Mouse (Mus musculus) left cerebral cortex, postnatal 25 days (tissue): ENCODE data around the gene Krt2. TPM values are rescaled to one million over a fixed set of nuclear protein-coding genes. Genes with fewer than 3 reads are reported as not detected.

Experiments used
- DNase-seq, 2 experiments: peaks; one replicate each; pipeline ENCODE4 v3.0.0; 2022; ENCODE audit warnings: low spot score in 2 of 2, mixed read lengths in 1 of 2
- intact Hi-C: fragments of 180-260 bp; cut with DNase I; formaldehyde crosslinking; loops from one replicate; pipeline ENCODE4 v1.15.1; 2025
- total RNA-seq, 2 experiments: library from RNA; stranded (reverse); gene quantifications; 2 replicates each; pipeline ENCODE4 v1.2.3; 2021

Krt2 gene
- total RNA-seq, 2 experiments from 2014 or later: 0.16 to 0.23 TPM

DNA sequence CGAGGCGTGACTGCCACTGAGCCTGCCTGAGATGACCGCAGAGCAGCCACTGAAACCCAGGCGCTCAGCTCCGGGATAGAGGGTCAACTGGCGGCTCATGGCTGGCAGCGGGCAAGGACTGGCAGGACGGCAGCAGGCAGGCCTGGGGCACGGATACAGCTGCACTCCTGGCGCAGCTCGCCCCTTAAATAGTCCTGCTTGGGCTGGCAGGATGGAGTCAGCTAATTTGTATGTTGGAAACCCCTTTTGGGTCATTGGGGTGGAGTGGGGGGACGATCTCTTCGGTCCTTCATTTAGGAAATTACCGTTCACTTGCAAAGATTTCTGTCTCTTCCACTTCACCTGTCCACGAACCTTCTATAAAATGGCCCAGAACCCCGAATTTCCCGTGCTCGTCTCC is 31.6 kb downstream of the Krt2 start, which contains the start of gene Krt72:
TSS of gene Krt72 (minus strand) at position 101 of the 400 bp plus-strand sequence.
- no peak for DNase-seq
- intact Hi-C loops: no loop called here

DNA sequence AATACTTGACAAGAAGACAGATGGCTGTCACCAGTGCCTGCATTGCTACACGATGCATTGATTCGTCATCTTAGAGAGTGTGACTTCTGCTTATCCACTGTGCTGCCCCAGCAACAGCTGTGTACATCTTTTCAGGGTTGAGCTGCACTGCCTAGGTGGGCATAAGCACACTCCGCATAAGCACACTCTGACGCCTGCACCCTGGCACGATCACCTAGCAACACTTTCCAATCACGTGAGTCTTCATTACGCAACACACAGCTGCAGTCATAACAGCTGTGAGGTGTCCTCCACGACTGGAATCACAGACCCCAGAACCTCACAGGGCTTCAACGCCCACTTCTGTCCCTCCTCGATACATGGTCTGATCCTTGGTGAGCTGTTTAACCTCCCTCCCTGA is 44.5 kb downstream of the Krt2 start:
- peak in 1 of 2 experiments; percentile 2 for DNase-seq
- intact Hi-C loops: loop anchor here (2.0 to 5.0 kb wide), 2 partner anchors 294 to 435 kb away; no protein-coding TSS in a partner anchor

DNA sequence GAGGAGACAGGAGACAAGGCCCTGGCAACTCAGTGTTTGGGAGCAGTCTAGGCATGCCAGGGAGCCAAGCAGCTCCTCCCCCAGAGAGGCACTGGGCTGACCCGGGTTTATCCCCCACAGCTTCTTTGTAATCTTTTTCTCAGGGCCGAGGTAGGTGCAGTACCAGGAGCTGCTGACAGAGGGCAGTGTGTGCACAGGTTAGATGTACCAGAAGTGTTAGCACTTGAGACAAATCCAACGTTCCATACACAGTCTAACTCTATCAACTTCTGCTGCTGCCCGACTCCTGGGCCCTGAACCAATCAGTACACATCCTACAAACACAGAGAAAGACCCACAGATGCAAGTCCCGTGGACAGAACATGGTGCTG is 45.3 kb downstream of the Krt2 start:
- peak; percentile 85 to 92 for DNase-seq
- intact Hi-C loops: loop anchor here (1.0 to 5.0 kb wide), 3 partner anchors 201 to 434 kb away; no protein-coding TSS in a partner anchor

DNA sequence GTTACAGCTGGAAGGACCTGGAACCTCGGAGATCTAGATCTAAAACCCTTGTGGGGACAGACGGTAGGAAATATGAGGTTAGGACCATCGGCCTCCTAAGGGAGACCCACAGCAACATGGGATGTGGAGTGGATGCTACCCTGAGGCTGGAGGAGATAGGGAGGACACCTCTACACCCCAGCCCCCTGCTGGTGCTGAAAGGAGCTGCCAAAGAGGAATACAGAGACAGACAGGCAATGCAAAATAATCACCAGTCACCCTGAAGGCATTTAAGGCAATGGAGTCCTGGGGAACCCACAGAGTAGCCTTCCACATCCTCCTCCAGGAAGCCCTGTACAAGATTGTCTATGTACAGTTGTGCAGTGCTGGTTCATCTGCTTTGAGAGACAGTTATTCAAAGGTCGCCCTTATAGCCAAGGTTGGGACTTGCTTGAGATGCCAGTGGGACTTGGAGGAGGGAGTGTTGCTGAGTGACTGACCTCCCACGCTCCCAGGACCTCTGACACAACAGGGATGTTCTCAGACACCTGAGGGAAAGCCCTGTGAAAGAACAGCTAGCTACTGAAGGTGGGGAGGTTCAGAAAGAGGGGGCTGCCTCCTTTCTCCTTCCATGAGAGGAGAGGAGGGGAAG is 45.8 kb downstream of the Krt2 start:
- intact Hi-C loops: loop anchor here (1.0 to 5.0 kb wide), 3 partner anchors 201 to 433 kb away; no protein-coding TSS in a partner anchor
- peak in 1 of 2 experiments; percentile 3 for DNase-seq

DNA sequence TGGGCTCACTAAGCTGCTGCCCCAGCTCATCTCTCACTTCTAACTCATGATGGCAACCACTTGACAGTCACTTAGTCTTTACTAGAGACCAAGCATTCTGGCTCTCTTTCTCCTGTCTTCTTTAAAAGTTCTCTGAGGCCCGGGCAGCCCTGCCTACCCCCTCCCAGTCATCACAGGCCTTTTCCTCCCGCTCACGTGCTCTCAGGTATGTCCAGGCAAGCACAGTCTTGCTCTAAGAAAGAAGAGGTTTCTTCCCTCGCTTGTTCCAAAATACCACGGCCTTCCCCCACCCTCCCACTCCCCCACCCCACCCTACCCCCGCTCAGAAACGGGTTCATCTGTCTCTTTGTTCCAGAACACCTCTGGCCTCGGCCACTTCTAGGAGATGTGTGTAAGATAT is 47.7 kb downstream of the Krt2 start:
- intact Hi-C loops: loop anchor here (5.0 kb wide), 1 partner anchor 297 kb away; no protein-coding TSS in a partner anchor
- DNase-seq: no peak

Other genes starting within 250 kb of the Krt2 start
- gene Krt75, start 244.3 kb downstream of the Krt2 start, total RNA-seq: not detected
- not detected for gene Gm5414, start 190.0 kb downstream of the Krt2 start, total RNA-seq
- not detected for gene Gm5478, start 170.8 kb downstream of the Krt2 start, total RNA-seq
- gene Krt6b, start 137.9 kb downstream of the Krt2 start, total RNA-seq: not detected
- gene Krt6a, start 123.9 kb downstream of the Krt2 start, total RNA-seq: not detected
- gene Krt5, start 105.3 kb downstream of the Krt2 start, total RNA-seq: not detected
- gene Krt71, start 75.1 kb downstream of the Krt2 start, total RNA-seq: not detected
- gene Krt72, start 31.7 kb downstream of the Krt2 start, total RNA-seq: not detected
- 1 to 10 TPM; 1.3 to 2.0 TPM for gene Krt73, start 15.8 kb downstream of the Krt2 start, total RNA-seq
- 1 to 10 TPM; 2.4 to 2.5 TPM for gene Krt1, start 32.6 kb upstream of the Krt2 start, total RNA-seq
- gene Krt77, start 51.5 kb upstream of the Krt2 start, total RNA-seq: 10 to 100 TPM; 10.1 to 12.6 TPM
- gene Krt76, start 74.8 kb upstream of the Krt2 start, total RNA-seq: not detected
- not detected for gene Krt4, start 106.6 kb upstream of the Krt2 start, total RNA-seq
- not detected for gene Krt79, start 122.2 kb upstream of the Krt2 start, total RNA-seq
- not detected for gene Krt78, start 136.1 kb upstream of the Krt2 start, total RNA-seq
- gene Krt8, start 186.3 kb upstream of the Krt2 start, total RNA-seq: under 1 TPM in 1 of 2 experiments, not detected in 1; 0.32 TPM
- under 1 TPM in 1 of 2 experiments, not detected in 1; 0.69 TPM for gene Krt18, start 210.0 kb upstream of the Krt2 start, total RNA-seq